Mouse (Mus musculus): ENCODE results near the gene Ostc.
A peak's percentile ranks its signal among the peaks of the same experiment; 100 is the strongest.

Ostc gene

GRCm38 (mm10) chr3:130708967-130709924 is at the start of gene Ostc:
Ostc (minus strand) TSS chr3:130709444.
- peak; percentile 92 for DNase-seq

GRCm38 (mm10) chr3:130758157-130758841 is 49.1 kb upstream of the Ostc start:
- no peak for DNase-seq

GRCm38 (mm10) chr3:130757117-130757852 is 48.0 kb upstream of the Ostc start:
- no peak for DNase-seq

GRCm38 (mm10) chr3:130749206-130749605 is 40.0 kb upstream of the Ostc start:
- DNase-seq, result no peak

GRCm38 (mm10) chr3:130746673-130747619 is 37.7 kb upstream of the Ostc start:
- no peak for DNase-seq

GRCm38 (mm10) chr3:130737652-130738361 is 28.6 kb upstream of the Ostc start:
- no peak for DNase-seq

- DNase-seq, result no peak
These were observed 27.5 kb upstream of the Ostc start for GRCm38 (mm10) chr3:130736758-130737157.

- peak; percentile 92 for DNase-seq
These were observed 21.0 kb upstream of the Ostc start, which contains the start of gene Rpl34 for GRCm38 (mm10) chr3:130730189-130730653. Rpl34 (minus strand) TSS chr3:130730398.

GRCm38 (mm10) chr3:130729472-130730188 is 20.4 kb upstream of the Ostc start:
- no peak for DNase-seq

GRCm38 (mm10) chr3:130727676-130728075 is 18.4 kb upstream of the Ostc start:
- DNase-seq, result no peak

GRCm38 (mm10) chr3:130727036-130727435 is 17.8 kb upstream of the Ostc start:
- DNase-seq, result no peak

- DNase-seq, result no peak
These were observed 16.5 kb upstream of the Ostc start for GRCm38 (mm10) chr3:130725718-130726117.

- no peak for DNase-seq
These were observed 13.7 kb upstream of the Ostc start for GRCm38 (mm10) chr3:130722733-130723478.

- no peak for DNase-seq
These were observed 11.0 kb upstream of the Ostc start for GRCm38 (mm10) chr3:130720225-130720624.

- no peak for DNase-seq
These were observed 9.6 kb upstream of the Ostc start for GRCm38 (mm10) chr3:130718871-130719270.

GRCm38 (mm10) chr3:130716555-130716954 is 7.3 kb upstream of the Ostc start:
- DNase-seq, result no peak

GRCm38 (mm10) chr3:130714775-130715568 is 5.7 kb upstream of the Ostc start:
- peak; percentile 46 for DNase-seq

GRCm38 (mm10) chr3:130712891-130713290 is 3.6 kb upstream of the Ostc start:
- DNase-seq, result no peak

- no peak for DNase-seq
These were observed 859 bp upstream of the Ostc start for GRCm38 (mm10) chr3:130710103-130710502.

Data from cerebellum, adult 11 months (tissue).